Mouse (Mus musculus): ENCODE measurements at regions not wholly inside any gene's neighbourhood (a gene's known extent, or its start where the extent isn't known, plus 50 kb on each side); places are given as distances from the start of the nearest gene placed in this dataset.

GRCm38 (mm10) chr1:143071781-143072382 lies 568.6 kb upstream of the B3galt2 start:
- no peak for DNase-seq (ENCODE audit: low spot score in 2 of 2)

- no peak for DNase-seq (ENCODE audit: low spot score in 2 of 2)
These were observed 565.5 kb upstream of the B3galt2 start for GRCm38 (mm10) chr1:143074999-143075398.

- no peak for DNase-seq (ENCODE audit: low spot score in 2 of 2)
These were observed 560.0 kb upstream of the B3galt2 start for GRCm38 (mm10) chr1:143080441-143080840.

GRCm38 (mm10) chr1:143096904-143097303 lies 543.6 kb upstream of the B3galt2 start:
- DNase-seq (ENCODE audit: low spot score in 2 of 2), result no peak

- no peak for DNase-seq (ENCODE audit: low spot score in 2 of 2)
These were observed 542.2 kb upstream of the B3galt2 start for GRCm38 (mm10) chr1:143098307-143098706.

GRCm38 (mm10) chr1:143122185-143122584 lies 518.3 kb upstream of the B3galt2 start:
- no peak for DNase-seq (ENCODE audit: low spot score in 2 of 2)

GRCm38 (mm10) chr1:143130257-143130656 lies 510.2 kb upstream of the B3galt2 start:
- peak; percentile 35 to 45 for DNase-seq (ENCODE audit: low spot score in 2 of 2)

- no peak for DNase-seq (ENCODE audit: low spot score in 2 of 2)
These were observed 507.7 kb upstream of the B3galt2 start for GRCm38 (mm10) chr1:143132806-143133205.

GRCm38 (mm10) chr1:143145111-143145984 lies 495.1 kb upstream of the B3galt2 start:
- DNase-seq (ENCODE audit: low spot score in 2 of 2), result no peak

- DNase-seq (ENCODE audit: low spot score in 2 of 2), result peak in 1 of 2 experiments; percentile 9
These were observed 469.2 kb upstream of the B3galt2 start for GRCm38 (mm10) chr1:143171286-143171685.

GRCm38 (mm10) chr1:143173836-143174235 lies 466.6 kb upstream of the B3galt2 start:
- peak in 1 of 2 experiments; percentile 6 for DNase-seq (ENCODE audit: low spot score in 2 of 2)

- no peak for DNase-seq (ENCODE audit: low spot score in 2 of 2)
These were observed 448.2 kb upstream of the B3galt2 start for GRCm38 (mm10) chr1:143192167-143192793.

GRCm38 (mm10) chr1:143200213-143200889 lies 440.1 kb upstream of the B3galt2 start:
- peak; percentile 60 to 78 for DNase-seq (ENCODE audit: low spot score in 2 of 2)

- no peak for DNase-seq (ENCODE audit: low spot score in 2 of 2)
These were observed 439.5 kb upstream of the B3galt2 start for GRCm38 (mm10) chr1:143200971-143201370.

- no peak for DNase-seq (ENCODE audit: low spot score in 2 of 2)
These were observed 438.3 kb upstream of the B3galt2 start for GRCm38 (mm10) chr1:143202182-143202581.

GRCm38 (mm10) chr1:143204070-143204469 lies 436.4 kb upstream of the B3galt2 start:
- DNase-seq (ENCODE audit: low spot score in 2 of 2), result no peak

- no peak for DNase-seq (ENCODE audit: low spot score in 2 of 2)
These were observed 433.5 kb upstream of the B3galt2 start for GRCm38 (mm10) chr1:143206995-143207394.

- no peak for DNase-seq (ENCODE audit: low spot score in 2 of 2)
These were observed 432.9 kb upstream of the B3galt2 start for GRCm38 (mm10) chr1:143207399-143208065.

- no peak for DNase-seq (ENCODE audit: low spot score in 2 of 2)
These were observed 423.1 kb upstream of the B3galt2 start for GRCm38 (mm10) chr1:143217401-143217800.

- no peak for DNase-seq (ENCODE audit: low spot score in 2 of 2)
These were observed 408.5 kb upstream of the B3galt2 start for GRCm38 (mm10) chr1:143231969-143232368.

GRCm38 (mm10) chr1:143258470-143259215 lies 381.8 kb upstream of the B3galt2 start:
- DNase-seq (ENCODE audit: low spot score in 2 of 2), result no peak
